Mouse (Mus musculus): ENCODE data around the gene Zfp710. TPM values are rescaled to one million over a fixed set of nuclear protein-coding genes. Genes with fewer than 3 reads are reported as not detected.
A peak's percentile ranks its signal among the peaks of the same experiment; 100 is the strongest.

The Zfp710 gene
- polyA plus RNA-seq, 1 experiment from 2014 or later, result 19.4 TPM

DNA sequence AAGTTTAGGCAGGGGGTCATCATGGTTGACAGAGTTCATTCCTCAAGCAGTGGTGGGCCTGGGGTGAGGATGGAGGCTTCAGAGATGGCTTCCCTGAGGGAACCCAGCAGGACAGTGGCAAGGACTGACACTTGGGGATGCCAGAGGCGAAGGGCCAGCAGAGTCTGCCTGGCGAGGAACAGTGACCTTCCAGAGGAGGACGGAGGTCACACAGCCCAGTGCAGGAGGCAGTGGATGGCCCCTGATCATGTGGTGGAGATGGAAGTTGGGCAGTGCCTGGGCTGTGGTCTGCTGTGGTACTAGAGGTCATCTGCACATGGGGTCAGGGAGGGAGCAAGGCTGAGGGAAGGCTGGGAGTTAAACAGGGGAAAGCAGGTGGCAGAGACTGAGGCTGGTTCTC, 40.6 kb downstream of the Zfp710 start:
- no peak for DNase-seq (ENCODE audit: low spot score)
- H3K4me1 ChIP-seq, result peaks cover 53% of the 10 kb centered on the region
- no peaks in the 10 kb centered on the region for H3K9me3 ChIP-seq (replicated peaks)
- H3K27me3 ChIP-seq (ENCODE audit: low read depth, poor library complexity, severe bottlenecking), result no peaks in the 10 kb centered on the region
- H3K27ac ChIP-seq, result no peak overlapping the region
- no peak overlapping the region for H3K4me3 ChIP-seq
- H3K36me3 ChIP-seq, result no peaks in the 10 kb centered on the region
- WGBS, result 88% methylated on average over 3 of the region's 3 CpGs

DNA sequence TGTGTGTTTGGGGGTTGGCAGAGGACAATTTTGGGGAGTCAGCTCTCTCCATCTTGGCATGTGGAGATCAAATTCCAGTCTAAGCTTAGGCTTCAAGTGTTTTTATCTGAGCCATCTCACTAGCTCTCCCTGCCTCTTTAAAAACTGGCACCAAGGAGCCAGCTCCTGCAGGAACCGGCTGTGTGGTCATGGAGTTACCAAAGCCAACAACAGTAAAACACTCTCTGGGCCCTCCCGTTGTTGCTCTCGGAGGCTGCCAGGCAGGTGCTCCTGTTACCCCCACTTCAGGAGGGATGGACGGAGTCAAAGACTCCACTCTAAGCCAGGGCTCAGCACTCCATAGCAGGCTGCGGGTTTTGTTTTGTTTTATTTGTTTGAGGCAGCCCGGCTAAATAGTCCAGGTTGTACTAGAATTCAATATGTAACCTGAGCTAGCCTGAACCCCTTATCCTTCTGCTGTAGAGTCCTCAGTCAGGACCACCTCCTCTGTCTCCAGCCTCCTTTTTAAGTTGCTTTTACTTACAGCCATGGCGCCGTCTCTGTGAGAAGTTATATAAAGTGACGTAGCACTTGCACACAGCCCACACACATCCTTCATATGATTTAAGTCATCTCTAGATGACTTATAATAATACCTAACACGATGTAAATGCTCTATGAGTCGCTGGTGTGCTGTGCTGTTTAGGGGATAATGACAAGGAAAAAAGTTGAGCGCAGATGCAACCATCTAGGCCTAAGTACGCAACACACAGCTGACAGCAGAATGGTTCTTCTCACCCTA, 42.3 kb downstream of the Zfp710 start:
- WGBS, result 83% methylated on average over 13 of the region's 13 CpGs
- Histone ChIP-seq H3K9me3 (replicated peaks) (no peaks in the 10 kb centered on the region), H3K36me3 (no peaks in the 10 kb centered on the region), H3K27me3 (ENCODE audit: low read depth, poor library complexity, severe bottlenecking) (no peaks in the 10 kb centered on the region), H3K27ac (no peak overlapping the region), H3K4me3 (no peak overlapping the region), H3K4me1 (peaks cover 65% of the 10 kb centered on the region)
- no peak for DNase-seq (ENCODE audit: low spot score)

GRCm38 (mm10) chr7:80068341-80068740, 43.7 kb downstream of the Zfp710 start:
- Histone ChIP-seq H3K27me3 (ENCODE audit: low read depth, poor library complexity, severe bottlenecking) (no peaks in the 10 kb centered on the region), H3K4me3 (no peak overlapping the region), H3K36me3 (no peaks in the 10 kb centered on the region), H3K9me3 (replicated peaks) (no peaks in the 10 kb centered on the region), H3K4me1 (peaks cover 68% of the 10 kb centered on the region), H3K27ac (no peak overlapping the region)
- WGBS, result 59% methylated on average over 7 of the region's 7 CpGs
- no peak for DNase-seq (ENCODE audit: low spot score)

- WGBS, result 20% methylated on average over 13 of the region's 13 CpGs
- no peaks in the 10 kb centered on the region for H3K9me3 ChIP-seq (replicated peaks)
- peaks cover 69% of the 10 kb centered on the region for H3K4me1 ChIP-seq
- H3K4me3 ChIP-seq, result 0 out of 2 replicates have a peak overlapping the region, but pooled peaks have one; percentile 4
- H3K27me3 ChIP-seq (ENCODE audit: low read depth, poor library complexity, severe bottlenecking), result no peaks in the 10 kb centered on the region
- no peaks in the 10 kb centered on the region for H3K36me3 ChIP-seq
- peak overlapping the region; percentile 38 for H3K27ac ChIP-seq
- no peak for DNase-seq (ENCODE audit: low spot score)
These were observed 45.2 kb downstream of the Zfp710 start for GRCm38 (mm10) chr7:80069615-80070327.

DNA sequence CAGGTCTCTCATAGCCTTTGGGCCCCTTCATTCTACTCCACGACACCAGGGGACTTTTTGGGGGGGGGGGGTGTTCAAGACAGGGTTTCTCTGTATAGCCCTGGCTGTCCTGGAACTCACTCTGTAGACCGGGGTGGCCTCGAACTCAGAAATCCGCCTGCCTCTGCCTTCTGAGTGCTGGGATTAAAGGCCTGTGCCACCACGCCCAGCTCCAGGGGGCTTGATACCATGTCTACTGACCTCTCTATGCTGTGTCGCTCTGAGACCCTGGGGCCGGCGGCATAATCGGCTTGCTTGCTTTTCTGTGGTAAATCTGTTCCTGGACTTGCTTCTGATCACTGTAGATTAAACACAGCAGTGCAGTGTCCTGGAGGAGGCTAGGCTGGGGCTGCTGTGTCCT, 46.6 kb downstream of the Zfp710 start:
- 95% methylated on average over 9 of the region's 9 CpGs for WGBS
- H3K4me3 ChIP-seq, result no peak overlapping the region
- 0 out of 2 replicates have a peak overlapping the region, but pooled peaks have one; percentile 14 for H3K27ac ChIP-seq
- no peaks in the 10 kb centered on the region for H3K27me3 ChIP-seq (ENCODE audit: low read depth, poor library complexity, severe bottlenecking)
- no peaks in the 10 kb centered on the region for H3K9me3 ChIP-seq (replicated peaks)
- peaks cover 80% of the 10 kb centered on the region for H3K4me1 ChIP-seq
- no peak for DNase-seq (ENCODE audit: low spot score)
- no peaks in the 10 kb centered on the region for H3K36me3 ChIP-seq

DNA sequence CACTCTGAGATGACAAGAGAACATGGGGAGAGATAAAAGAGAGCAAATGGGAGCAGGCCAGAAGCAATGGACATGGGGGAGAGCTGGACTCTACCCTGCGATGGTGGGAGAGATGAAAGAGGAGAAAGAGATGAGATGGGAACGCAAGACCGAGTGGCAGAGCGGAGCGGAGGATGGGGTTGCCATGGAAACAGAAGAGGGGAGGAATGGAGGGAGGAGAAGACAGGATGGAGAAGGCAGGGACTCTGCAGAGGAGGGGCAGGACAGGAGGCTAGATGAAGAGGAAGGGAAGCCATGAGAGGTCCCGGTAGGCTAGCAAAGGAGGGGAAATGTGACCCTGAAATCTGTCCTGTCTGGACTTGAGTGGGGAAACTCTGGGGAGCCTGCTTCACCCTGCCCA, 47.7 kb downstream of the Zfp710 start:
- H3K27me3 ChIP-seq (ENCODE audit: low read depth, poor library complexity, severe bottlenecking), result no peaks in the 10 kb centered on the region
- 81% methylated on average over 6 of the region's 6 CpGs for WGBS
- H3K9me3 ChIP-seq (replicated peaks), result no peaks in the 10 kb centered on the region
- H3K4me1 ChIP-seq, result peaks cover 83% of the 10 kb centered on the region
- DNase-seq (ENCODE audit: low spot score), result no peak
- no peaks in the 10 kb centered on the region for H3K36me3 ChIP-seq
- H3K4me3 ChIP-seq, result no peak overlapping the region
- H3K27ac ChIP-seq, result no peak overlapping the region

GRCm38 (mm10) chr7:80073506-80073905, 48.9 kb downstream of the Zfp710 start:
- Histone ChIP-seq H3K36me3 (no peaks in the 10 kb centered on the region), H3K4me1 (peaks cover 87% of the 10 kb centered on the region), H3K27ac (peak overlapping the region; percentile 19; the same call in 1 of the 2 replicates), H3K27me3 (ENCODE audit: low read depth, poor library complexity, severe bottlenecking) (no peaks in the 10 kb centered on the region), H3K4me3 (no peak overlapping the region), H3K9me3 (replicated peaks) (no peaks in the 10 kb centered on the region)
- DNase-seq (ENCODE audit: low spot score), result no peak
- WGBS, result 88% methylated on average over 8 of the region's 8 CpGs

DNA sequence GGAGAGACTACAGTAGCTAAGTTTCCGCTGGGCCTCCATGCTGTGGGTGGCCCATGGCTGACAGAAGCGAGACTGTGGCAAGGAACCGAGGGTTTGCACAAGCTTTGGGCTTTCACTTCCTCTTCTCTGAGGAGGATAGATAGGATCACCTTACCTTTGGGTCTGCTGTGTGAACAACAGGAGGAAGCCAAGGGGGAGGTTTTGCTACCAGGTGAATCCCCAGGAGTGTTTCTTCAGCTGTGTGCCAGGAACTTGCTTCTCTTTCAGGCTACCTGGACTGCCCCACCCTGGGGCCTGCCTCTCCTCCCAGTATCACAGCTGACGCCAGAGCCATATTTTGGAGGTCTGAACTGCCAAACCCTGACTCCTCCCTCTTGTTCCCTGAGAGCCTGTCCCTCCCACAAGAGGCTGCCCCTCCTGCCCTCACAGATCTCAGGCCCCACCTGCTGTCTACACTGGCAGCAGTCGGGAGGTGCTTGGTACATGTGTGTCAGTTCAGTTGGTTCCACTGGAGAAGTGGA, 50.4 kb downstream of the Zfp710 start:
- WGBS, result 46% methylated on average over 5 of the region's 5 CpGs
- Histone ChIP-seq H3K27ac (peak overlapping the region; percentile 69), H3K9me3 (replicated peaks) (no peaks in the 10 kb centered on the region), H3K4me1 (peaks cover 80% of the 10 kb centered on the region), H3K4me3 (no peak overlapping the region), H3K36me3 (no peaks in the 10 kb centered on the region), H3K27me3 (ENCODE audit: low read depth, poor library complexity, severe bottlenecking) (no peaks in the 10 kb centered on the region)
- no peak for DNase-seq (ENCODE audit: low spot score)

GRCm38 (mm10) chr7:80075946-80076583, 51.5 kb downstream of the Zfp710 start:
- Histone ChIP-seq H3K9me3 (replicated peaks) (no peaks in the 10 kb centered on the region), H3K4me3 (no peak overlapping the region), H3K27ac (peak overlapping the region; percentile 85), H3K27me3 (ENCODE audit: low read depth, poor library complexity, severe bottlenecking) (no peaks in the 10 kb centered on the region), H3K36me3 (peaks cover 3% of the 10 kb centered on the region), H3K4me1 (peaks cover 72% of the 10 kb centered on the region)
- 25% methylated on average over 4 of the region's 4 CpGs for WGBS
- DNase-seq (ENCODE audit: low spot score), result no peak

DNA sequence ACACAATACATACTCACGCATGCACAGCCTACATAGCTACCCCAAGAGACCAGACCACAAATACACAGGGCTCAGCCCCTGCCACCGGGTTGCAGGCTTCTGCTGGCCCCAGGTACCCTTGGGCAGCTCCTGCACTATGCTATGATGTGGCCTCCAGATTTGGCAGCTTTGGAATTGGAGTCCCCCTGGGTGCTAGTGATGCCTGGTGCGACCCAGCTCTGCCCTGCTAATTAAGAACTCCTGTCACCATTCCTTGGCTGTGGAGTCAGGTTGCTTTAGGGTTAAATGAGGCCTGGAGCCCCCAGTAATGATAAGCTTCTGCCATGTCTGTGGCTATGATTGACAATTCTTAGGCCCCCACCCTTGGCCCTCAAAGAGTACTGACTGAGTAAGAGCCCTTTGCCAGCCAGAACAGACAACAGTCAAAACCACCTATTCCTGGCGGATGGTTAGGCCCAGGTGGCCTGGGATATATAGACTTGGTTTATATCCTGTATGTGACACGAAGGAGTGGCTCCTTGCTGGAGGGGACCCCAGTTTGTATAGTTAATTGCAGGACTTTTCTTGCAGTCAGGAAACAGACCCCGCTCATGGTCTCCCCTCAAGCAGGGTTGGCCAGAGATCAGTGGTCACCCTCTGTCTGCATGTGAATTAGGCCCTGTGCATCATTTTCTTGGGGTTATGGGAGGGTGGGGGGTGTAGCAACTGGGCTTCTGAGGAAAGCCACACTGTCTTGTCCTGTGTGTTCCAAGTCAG, 52.5 kb downstream of the Zfp710 start:
- DNase-seq (ENCODE audit: low spot score), result no peak
- peaks cover 14% of the 10 kb centered on the region for H3K36me3 ChIP-seq
- H3K4me1 ChIP-seq, result peaks cover 62% of the 10 kb centered on the region
- WGBS, result 70% methylated on average over 6 of the region's 6 CpGs
- H3K4me3 ChIP-seq, result no peak overlapping the region
- H3K27ac ChIP-seq, result peak overlapping the region; percentile 85
- no peaks in the 10 kb centered on the region for H3K9me3 ChIP-seq (replicated peaks)
- no peaks in the 10 kb centered on the region for H3K27me3 ChIP-seq (ENCODE audit: low read depth, poor library complexity, severe bottlenecking)

DNA sequence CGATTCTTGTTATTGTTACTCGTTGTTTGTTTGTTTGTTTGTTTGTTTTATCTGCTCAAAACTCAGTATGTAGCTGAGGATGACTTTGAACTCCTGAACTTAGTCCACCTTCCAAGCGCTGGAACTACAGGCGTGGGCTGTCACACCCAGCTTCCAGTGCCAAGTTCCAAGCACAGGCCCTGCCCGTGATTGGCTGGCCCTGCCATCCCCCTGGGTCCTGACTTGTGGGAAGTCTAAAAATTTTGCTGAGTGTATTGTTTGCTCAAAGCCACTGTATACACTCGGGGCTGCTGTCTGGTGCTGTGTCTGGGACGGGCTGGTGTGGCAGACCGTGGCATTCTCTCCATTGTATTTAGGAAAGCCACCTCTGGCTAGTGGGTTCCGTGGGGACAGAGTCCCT, 53.2 kb downstream of the Zfp710 start:
- Histone ChIP-seq H3K36me3 (peaks cover 20% of the 10 kb centered on the region), H3K27ac (no peak overlapping the region; the same call in 1 of the 2 replicates), H3K4me1 (peaks cover 59% of the 10 kb centered on the region), H3K9me3 (replicated peaks) (no peaks in the 10 kb centered on the region), H3K27me3 (ENCODE audit: low read depth, poor library complexity, severe bottlenecking) (no peaks in the 10 kb centered on the region), H3K4me3 (no peak overlapping the region)
- WGBS, result 91% methylated on average over 9 of the region's 9 CpGs
- DNase-seq (ENCODE audit: low spot score), result no peak

- WGBS, result 36% methylated on average over 14 of the region's 14 CpGs
- H3K4me1 ChIP-seq, result peaks cover 55% of the 10 kb centered on the region
- H3K36me3 ChIP-seq, result peaks cover 31% of the 10 kb centered on the region
- peak; percentile 64 for DNase-seq (ENCODE audit: low spot score)
- peak overlapping the region; percentile 81 for H3K27ac ChIP-seq
- no peaks in the 10 kb centered on the region for H3K27me3 ChIP-seq (ENCODE audit: low read depth, poor library complexity, severe bottlenecking)
- H3K9me3 ChIP-seq (replicated peaks), result no peaks in the 10 kb centered on the region
- no peak overlapping the region for H3K4me3 ChIP-seq
These were observed 54.2 kb downstream of the Zfp710 start for GRCm38 (mm10) chr7:80078792-80079301.

Data from limb, embryonic 10.5 days (tissue).